Mouse (Mus musculus): Measurements from ENCODE around the gene Pcgf5. TPM values are rescaled to one million over a fixed set of nuclear protein-coding genes. Genes with fewer than 3 reads are reported as not detected.

The Pcgf5 gene
- polyA plus RNA-seq (2015; fragmentation: Nextera tagmentation; extraction: Ambion mirVana), result 18.0 and 19.9 TPM in 2 replicates

- no peaks in the 10 kb centered on the region for H3K9me3 ChIP-seq
- H3K27ac ChIP-seq, result peak within 1 kb of the TSS; percentile 21; the same call in 1 of the 2 replicates
- WGBS, result under 1% methylated on average over 77 of the region's 92 CpGs
- H3K4me3 ChIP-seq (replicated peaks), result peak within 1 kb of the TSS; percentile 75
- peak; percentile 72 for ATAC-seq (ENCODE audit: insufficient read depth, low FRiP score, low read depth)
- peak within 1 kb of the TSS; percentile 100 for H3K4me2 ChIP-seq
- H3K27me3 ChIP-seq (replicated peaks), result peaks cover 35% of the 10 kb centered on the region
- H3K36me3 ChIP-seq, result no peaks in the 10 kb centered on the region
- H3K9ac ChIP-seq, result peak within 1 kb of the TSS; percentile 50
- peaks cover 5% of the 10 kb centered on the region; the same call in 1 of the 2 replicates for H3K4me1 ChIP-seq
These were observed at the start of gene Pcgf5 for GRCm38 (mm10) chr19:36348161-36348800. TSS of gene Pcgf5 (plus strand) at chr19:36348309.

- 62% methylated on average over 5 of the region's 5 CpGs for WGBS
- no peak overlapping the region for H3K9ac ChIP-seq
- H3K36me3 ChIP-seq, result no peaks in the 10 kb centered on the region
- no peak overlapping the region for H3K27ac ChIP-seq
- no peaks in the 10 kb centered on the region for H3K27me3 ChIP-seq (replicated peaks)
- no peak overlapping the region for H3K4me2 ChIP-seq
- ATAC-seq (ENCODE audit: insufficient read depth, low FRiP score, low read depth), result no peak
- no peaks in the 10 kb centered on the region for H3K9me3 ChIP-seq
- H3K4me1 ChIP-seq, result no peaks in the 10 kb centered on the region
- no peak overlapping the region for H3K4me3 ChIP-seq (replicated peaks)
These were observed 42.6 kb upstream of the Pcgf5 start for GRCm38 (mm10) chr19:36305542-36305941.

- Histone ChIP-seq H3K36me3 (no peaks in the 10 kb centered on the region), H3K27ac (no peak overlapping the region), H3K9me3 (no peaks in the 10 kb centered on the region), H3K4me2 (no peak overlapping the region), H3K27me3 (replicated peaks) (no peaks in the 10 kb centered on the region), H3K4me3 (replicated peaks) (no peak overlapping the region), H3K4me1 (no peaks in the 10 kb centered on the region), H3K9ac (no peak overlapping the region)
- 87% methylated on average over 5 of the region's 5 CpGs for WGBS
- ATAC-seq (ENCODE audit: insufficient read depth, low FRiP score, low read depth), result no peak
These were observed 34.1 kb upstream of the Pcgf5 start for GRCm38 (mm10) chr19:36314010-36314409.

GRCm38 (mm10) chr19:36319735-36320134, 28.4 kb upstream of the Pcgf5 start:
- Histone ChIP-seq H3K9me3 (no peaks in the 10 kb centered on the region), H3K4me3 (replicated peaks) (no peak overlapping the region), H3K4me1 (no peaks in the 10 kb centered on the region), H3K27me3 (replicated peaks) (no peaks in the 10 kb centered on the region), H3K9ac (no peak overlapping the region), H3K4me2 (no peak overlapping the region), H3K27ac (no peak overlapping the region), H3K36me3 (no peaks in the 10 kb centered on the region)
- 78% methylated on average over 4 of the region's 4 CpGs for WGBS
- 0 out of 2 replicates have a peak, but pooled peaks have one; percentile 14 for ATAC-seq (ENCODE audit: insufficient read depth, low FRiP score, low read depth)

- H3K9ac ChIP-seq, result no peak overlapping the region
- no peak for ATAC-seq (ENCODE audit: insufficient read depth, low FRiP score, low read depth)
- H3K4me2 ChIP-seq, result no peak overlapping the region
- no peaks in the 10 kb centered on the region for H3K9me3 ChIP-seq
- no peak overlapping the region for H3K27ac ChIP-seq
- H3K27me3 ChIP-seq (replicated peaks), result no peaks in the 10 kb centered on the region
- H3K4me3 ChIP-seq (replicated peaks), result no peak overlapping the region
- no peaks in the 10 kb centered on the region for H3K4me1 ChIP-seq
- H3K36me3 ChIP-seq, result no peaks in the 10 kb centered on the region
- 89% methylated on average over 3 of the region's 3 CpGs for WGBS
These were observed 27.0 kb upstream of the Pcgf5 start for GRCm38 (mm10) chr19:36321066-36321465.

GRCm38 (mm10) chr19:36323326-36323725, 24.8 kb upstream of the Pcgf5 start:
- H3K36me3 ChIP-seq, result no peaks in the 10 kb centered on the region
- no peak for ATAC-seq (ENCODE audit: insufficient read depth, low FRiP score, low read depth)
- no peak overlapping the region for H3K27ac ChIP-seq
- H3K4me2 ChIP-seq, result no peak overlapping the region
- H3K27me3 ChIP-seq (replicated peaks), result no peaks in the 10 kb centered on the region
- WGBS, result 64% methylated on average over 2 of the region's 2 CpGs
- H3K4me1 ChIP-seq, result no peaks in the 10 kb centered on the region
- H3K9me3 ChIP-seq, result no peaks in the 10 kb centered on the region
- no peak overlapping the region for H3K4me3 ChIP-seq (replicated peaks)
- H3K9ac ChIP-seq, result no peak overlapping the region

- Histone ChIP-seq H3K4me1 (no peaks in the 10 kb centered on the region), H3K4me3 (replicated peaks) (no peak overlapping the region), H3K27me3 (replicated peaks) (no peaks in the 10 kb centered on the region), H3K36me3 (no peaks in the 10 kb centered on the region), H3K9ac (no peak overlapping the region), H3K27ac (no peak overlapping the region), H3K4me2 (no peak overlapping the region), H3K9me3 (no peaks in the 10 kb centered on the region)
- no peak for ATAC-seq (ENCODE audit: insufficient read depth, low FRiP score, low read depth)
- WGBS, result 41% methylated on average over 5 of the region's 5 CpGs
These were observed 19.4 kb upstream of the Pcgf5 start for GRCm38 (mm10) chr19:36328678-36329077.

GRCm38 (mm10) chr19:36347376-36347775, 733 bp upstream of the Pcgf5 start:
- no peak overlapping the region for H3K9ac ChIP-seq
- peak overlapping the region; percentile 100 for H3K4me2 ChIP-seq
- no peaks in the 10 kb centered on the region for H3K9me3 ChIP-seq
- H3K27ac ChIP-seq, result no peak overlapping the region
- ATAC-seq (ENCODE audit: insufficient read depth, low FRiP score, low read depth), result no peak
- H3K4me3 ChIP-seq (replicated peaks), result peak overlapping the region; percentile 75
- peaks cover 35% of the 10 kb centered on the region for H3K27me3 ChIP-seq (replicated peaks)
- peaks cover 5% of the 10 kb centered on the region; the same call in 1 of the 2 replicates for H3K4me1 ChIP-seq
- 22% methylated on average over 6 of the region's 6 CpGs for WGBS
- H3K36me3 ChIP-seq, result no peaks in the 10 kb centered on the region

- Histone ChIP-seq H3K4me1 (peaks cover 5% of the 10 kb centered on the region; the same call in 1 of the 2 replicates), H3K27ac (no peak overlapping the region), H3K36me3 (no peaks in the 10 kb centered on the region), H3K27me3 (replicated peaks) (peaks cover 35% of the 10 kb centered on the region), H3K9ac (peak overlapping the region; percentile 50; the same call in 1 of the 2 replicates), H3K9me3 (no peaks in the 10 kb centered on the region), H3K4me2 (peak overlapping the region; percentile 100), H3K4me3 (replicated peaks) (peak overlapping the region; percentile 75)
- WGBS, result under 1% methylated on average over 11 of the region's 11 CpGs
- no peak for ATAC-seq (ENCODE audit: insufficient read depth, low FRiP score, low read depth)
These were observed 313 bp upstream of the Pcgf5 start for GRCm38 (mm10) chr19:36347831-36348160.

- H3K27me3 ChIP-seq (replicated peaks), result peaks cover 35% of the 10 kb centered on the region
- peak overlapping the region; percentile 100 for H3K4me2 ChIP-seq
- H3K9ac ChIP-seq, result peak overlapping the region; percentile 50
- H3K4me1 ChIP-seq, result peaks cover 5% of the 10 kb centered on the region; the same call in 1 of the 2 replicates
- peak; percentile 70 for ATAC-seq (ENCODE audit: insufficient read depth, low FRiP score, low read depth)
- no peaks in the 10 kb centered on the region for H3K36me3 ChIP-seq
- peak overlapping the region; percentile 21; the same call in 1 of the 2 replicates for H3K27ac ChIP-seq
- H3K4me3 ChIP-seq (replicated peaks), result peak overlapping the region; percentile 75
- under 1% methylated on average over 79 of the region's 85 CpGs for WGBS
- H3K9me3 ChIP-seq, result no peaks in the 10 kb centered on the region
These were observed 835 bp downstream of the Pcgf5 start for GRCm38 (mm10) chr19:36348801-36349486.

- no peak for ATAC-seq (ENCODE audit: insufficient read depth, low FRiP score, low read depth)
- no peak overlapping the region for H3K27ac ChIP-seq
- peak overlapping the region; percentile 100 for H3K4me2 ChIP-seq
- peaks cover 35% of the 10 kb centered on the region for H3K27me3 ChIP-seq (replicated peaks)
- H3K36me3 ChIP-seq, result no peaks in the 10 kb centered on the region
- H3K4me3 ChIP-seq (replicated peaks), result peak overlapping the region; percentile 75
- H3K9me3 ChIP-seq, result no peaks in the 10 kb centered on the region
- H3K9ac ChIP-seq, result no peak overlapping the region
- 7% methylated on average over 15 of the region's 15 CpGs for WGBS
- H3K4me1 ChIP-seq, result peaks cover 5% of the 10 kb centered on the region; the same call in 1 of the 2 replicates
These were observed 1.4 kb downstream of the Pcgf5 start for GRCm38 (mm10) chr19:36349487-36349955.

GRCm38 (mm10) chr19:36350181-36350580, 2.1 kb downstream of the Pcgf5 start:
- WGBS, result 78% methylated on average over 11 of the region's 11 CpGs
- Histone ChIP-seq H3K36me3 (no peaks in the 10 kb centered on the region), H3K4me2 (no peak overlapping the region), H3K4me3 (replicated peaks) (no peak overlapping the region), H3K4me1 (peaks cover 5% of the 10 kb centered on the region; the same call in 1 of the 2 replicates), H3K9ac (no peak overlapping the region), H3K27me3 (replicated peaks) (peaks cover 35% of the 10 kb centered on the region), H3K27ac (no peak overlapping the region), H3K9me3 (no peaks in the 10 kb centered on the region)
- ATAC-seq (ENCODE audit: insufficient read depth, low FRiP score, low read depth), result no peak
